Mouse (Mus musculus): ENCODE data around the gene Lrrc47. TPM values are rescaled to one million over a fixed set of nuclear protein-coding genes. Genes with fewer than 3 reads are reported as not detected.

Gene Lrrc47
- 6.5 and 8.3 TPM in 2 replicates for total RNA-seq (2014; rRNA removed)
- 24.0 and 27.2 TPM in 2 replicates for polyA plus RNA-seq (2012; rRNA removed)

DNA sequence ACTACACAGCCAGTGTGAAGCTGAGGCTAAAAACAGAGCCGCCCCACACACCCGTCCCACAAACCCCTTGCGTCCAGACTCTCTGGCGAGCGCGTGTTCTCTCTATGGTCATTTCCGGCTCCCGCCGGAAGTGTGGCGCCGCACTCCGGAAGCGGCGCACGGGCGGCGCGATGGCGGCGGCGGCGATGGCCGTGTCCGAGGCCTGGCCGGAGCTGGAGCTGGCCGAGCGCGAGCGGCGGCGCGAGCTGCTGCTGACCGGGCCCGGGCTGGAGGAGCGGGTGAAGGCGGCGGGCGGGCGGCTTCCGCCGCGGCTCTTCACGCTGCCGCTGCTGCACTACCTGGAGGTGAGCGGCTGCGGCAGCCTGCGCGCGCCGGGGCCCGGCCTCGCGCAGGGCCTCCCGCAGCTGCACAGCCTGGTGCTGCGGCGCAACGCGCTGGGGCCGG lies at the start of gene Lrrc47:
Gene Lrrc47, plus strand, starts transcription at position 86 of the 444 bp plus-strand sequence.
- H3K27ac ChIP-seq (replicated peaks; ENCODE audit: insufficient read depth, low read depth, low read length): peak within 1 kb of the TSS; percentile 3; the same call in 1 of the 2 replicates
- 0 out of 2 replicates have a peak, but pooled peaks cover 3% of the 10 kb centered on the region for H3K36me3 ChIP-seq (ENCODE audit: control insufficient read depth, insufficient read depth, low read length)
- WGBS: under 1% methylated on average over 59 of the region's 59 CpGs
- H3K4me1 ChIP-seq (ENCODE audit: control insufficient read depth, insufficient read depth, low read length): peaks cover 15% of the 10 kb centered on the region
- peak within 1 kb of the TSS; percentile 82 for H3K4me3 ChIP-seq (ENCODE audit: insufficient read depth, low read depth, low read length)
- peaks cover 32% of the 10 kb centered on the region for H3K79me2 ChIP-seq (ENCODE audit: control insufficient read depth, insufficient read depth, low read length)
- H3K9ac ChIP-seq (ENCODE audit: low read depth, low read length): peak within 1 kb of the TSS; percentile 95
- peak; percentile 79 for DNase-seq (ENCODE audit: extremely low read depth, low read depth, low spot score)
- no peaks in the 10 kb centered on the region for H3K27me3 ChIP-seq (ENCODE audit: control insufficient read depth, insufficient read depth, low read length)
- TF ChIP-seq CTCF (IDR thresholded peaks at IDR 0.05; ENCODE audit: low read depth, low read length) (no peak), POLR2A (IDR thresholded peaks at IDR 0.05; ENCODE audit: extremely low read depth, insufficient read depth, low read length) (peak; percentile 41; the same call in 1 of the 2 replicates)

DNA sequence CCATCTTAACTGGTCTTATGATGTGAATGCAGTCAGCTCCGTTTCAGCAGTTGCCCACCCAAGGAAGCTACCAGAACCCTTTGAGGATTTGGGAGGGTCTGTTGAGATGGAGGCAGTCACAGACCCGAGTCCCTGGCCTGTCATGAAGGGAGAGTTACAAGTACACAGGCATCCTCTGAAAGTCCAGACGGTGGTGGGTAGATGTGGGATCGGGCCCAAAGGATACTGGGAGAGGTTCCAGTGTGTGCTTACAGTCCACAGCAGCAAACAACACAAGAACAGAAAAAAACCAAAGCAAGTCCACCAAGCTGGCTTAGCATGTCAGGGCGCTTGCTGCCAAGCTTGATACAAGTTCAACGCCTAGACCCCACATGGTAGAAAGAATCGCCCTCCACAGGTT lies 48.9 kb upstream of the Lrrc47 start:
- H3K27ac ChIP-seq (replicated peaks; ENCODE audit: insufficient read depth, low read depth, low read length): no peak overlapping the region
- DNase-seq (ENCODE audit: extremely low read depth, low read depth, low spot score): no peak
- no peaks in the 10 kb centered on the region for H3K27me3 ChIP-seq (ENCODE audit: control insufficient read depth, insufficient read depth, low read length)
- H3K79me2 ChIP-seq (ENCODE audit: control insufficient read depth, insufficient read depth, low read length): peaks cover 4% of the 10 kb centered on the region; the same call in 1 of the 2 replicates
- H3K9ac ChIP-seq (ENCODE audit: low read depth, low read length): no peak overlapping the region
- no peak for TF ChIP-seq CTCF (IDR thresholded peaks at IDR 0.05; ENCODE audit: low read depth, low read length)
- no peak for TF ChIP-seq POLR2A (IDR thresholded peaks at IDR 0.05; ENCODE audit: extremely low read depth, insufficient read depth, low read length)
- H3K36me3 ChIP-seq (ENCODE audit: control insufficient read depth, insufficient read depth, low read length): peaks cover 8% of the 10 kb centered on the region; the same call in 1 of the 2 replicates
- peaks cover 4% of the 10 kb centered on the region; the same call in 1 of the 2 replicates for H3K4me1 ChIP-seq (ENCODE audit: control insufficient read depth, insufficient read depth, low read length)
- no peak overlapping the region for H3K4me3 ChIP-seq (ENCODE audit: insufficient read depth, low read depth, low read length)
- 80% methylated on average over 7 of the region's 7 CpGs for whole genome bisulfite sequencing

DNA sequence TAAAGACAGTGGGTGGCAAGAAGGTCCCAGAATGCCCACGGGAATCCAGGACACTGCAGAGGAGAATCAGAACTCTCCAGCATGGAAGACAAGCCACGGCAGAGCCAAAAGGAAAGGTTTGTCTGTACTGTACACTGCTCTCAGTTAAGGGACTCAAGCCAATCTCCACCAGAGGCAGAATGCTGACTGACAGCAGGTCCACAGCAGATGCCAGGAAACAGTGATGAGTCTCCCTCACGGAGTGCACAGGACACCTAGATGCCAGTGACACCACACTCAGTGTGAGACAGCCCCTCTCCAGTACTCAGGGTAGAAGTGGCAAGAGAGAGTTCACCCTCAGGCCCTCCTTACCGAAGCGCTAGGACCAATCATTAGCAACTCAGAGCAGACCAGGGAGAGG lies 44.9 kb upstream of the Lrrc47 start:
- peaks cover 11% of the 10 kb centered on the region; the same call in 1 of the 2 replicates for H3K36me3 ChIP-seq (ENCODE audit: control insufficient read depth, insufficient read depth, low read length)
- DNase-seq (ENCODE audit: extremely low read depth, low read depth, low spot score): no peak
- TF ChIP-seq CTCF (IDR thresholded peaks at IDR 0.05; ENCODE audit: low read depth, low read length) (no peak), POLR2A (IDR thresholded peaks at IDR 0.05; ENCODE audit: extremely low read depth, insufficient read depth, low read length) (no peak)
- no peak overlapping the region for H3K4me3 ChIP-seq (ENCODE audit: insufficient read depth, low read depth, low read length)
- H3K27ac ChIP-seq (replicated peaks; ENCODE audit: insufficient read depth, low read depth, low read length): no peak overlapping the region
- H3K79me2 ChIP-seq (ENCODE audit: control insufficient read depth, insufficient read depth, low read length): no peaks in the 10 kb centered on the region
- H3K9ac ChIP-seq (ENCODE audit: low read depth, low read length): no peak overlapping the region
- no peaks in the 10 kb centered on the region for H3K27me3 ChIP-seq (ENCODE audit: control insufficient read depth, insufficient read depth, low read length)
- H3K4me1 ChIP-seq (ENCODE audit: control insufficient read depth, insufficient read depth, low read length): no peaks in the 10 kb centered on the region
- 86% methylated on average over 5 of the region's 5 CpGs for WGBS

DNA sequence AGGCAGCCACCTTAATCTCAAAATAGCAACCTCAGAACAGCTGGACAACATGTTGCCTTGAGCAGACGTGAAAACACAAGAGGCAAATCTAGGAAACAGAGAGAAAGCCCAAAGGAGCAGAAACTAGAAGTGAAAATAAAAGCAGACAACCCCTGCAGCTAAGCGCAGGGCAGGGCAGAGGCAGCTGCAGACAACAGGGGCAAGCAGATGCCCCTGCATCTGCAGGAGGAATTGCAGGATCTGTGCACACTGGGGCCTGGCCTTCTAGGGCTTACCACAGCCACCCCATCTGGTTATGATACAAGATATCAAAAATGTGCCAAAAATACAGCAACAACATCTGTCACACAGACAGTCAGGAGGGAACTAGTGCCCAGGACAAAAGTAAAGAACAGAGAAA lies 44.0 kb upstream of the Lrrc47 start:
- TF ChIP-seq POLR2A (IDR thresholded peaks at IDR 0.05; ENCODE audit: extremely low read depth, insufficient read depth, low read length): no peak
- TF ChIP-seq CTCF (IDR thresholded peaks at IDR 0.05; ENCODE audit: low read depth, low read length): no peak
- H3K4me1 ChIP-seq (ENCODE audit: control insufficient read depth, insufficient read depth, low read length): no peaks in the 10 kb centered on the region
- DNase-seq (ENCODE audit: extremely low read depth, low read depth, low spot score): no peak
- H3K27me3 ChIP-seq (ENCODE audit: control insufficient read depth, insufficient read depth, low read length): no peaks in the 10 kb centered on the region
- no peaks in the 10 kb centered on the region for H3K79me2 ChIP-seq (ENCODE audit: control insufficient read depth, insufficient read depth, low read length)
- no peak overlapping the region for H3K4me3 ChIP-seq (ENCODE audit: insufficient read depth, low read depth, low read length)
- H3K27ac ChIP-seq (replicated peaks; ENCODE audit: insufficient read depth, low read depth, low read length): no peak overlapping the region
- H3K9ac ChIP-seq (ENCODE audit: low read depth, low read length): no peak overlapping the region
- WGBS: 93% methylated on average over 2 of the region's 2 CpGs
- peaks cover 11% of the 10 kb centered on the region; the same call in 1 of the 2 replicates for H3K36me3 ChIP-seq (ENCODE audit: control insufficient read depth, insufficient read depth, low read length)

DNA sequence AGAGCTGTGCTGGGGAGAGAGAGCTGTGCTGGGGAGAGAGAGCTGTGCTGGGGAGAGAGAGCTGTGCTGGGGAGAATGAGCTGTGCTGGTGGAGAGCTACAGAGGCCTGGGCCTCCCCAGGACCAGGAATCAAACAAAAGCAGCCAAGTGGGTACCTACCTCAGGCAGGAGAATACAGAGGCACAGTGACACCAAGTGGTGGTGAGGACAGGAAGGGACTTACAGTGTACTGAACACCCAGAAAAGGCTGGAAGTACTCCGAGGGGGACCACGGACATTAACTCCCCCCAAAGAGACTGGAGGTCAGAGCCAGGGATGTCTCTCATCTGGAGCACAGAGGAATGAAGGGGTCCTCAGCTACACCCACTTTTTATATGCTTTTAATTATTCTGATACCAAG lies 43.5 kb upstream of the Lrrc47 start:
- no peaks in the 10 kb centered on the region for H3K79me2 ChIP-seq (ENCODE audit: control insufficient read depth, insufficient read depth, low read length)
- no peak overlapping the region for H3K9ac ChIP-seq (ENCODE audit: low read depth, low read length)
- H3K4me1 ChIP-seq (ENCODE audit: control insufficient read depth, insufficient read depth, low read length): no peaks in the 10 kb centered on the region
- WGBS: 91% methylated on average over 2 of the region's 2 CpGs
- TF ChIP-seq CTCF (IDR thresholded peaks at IDR 0.05; ENCODE audit: low read depth, low read length) (no peak), POLR2A (IDR thresholded peaks at IDR 0.05; ENCODE audit: extremely low read depth, insufficient read depth, low read length) (no peak)
- H3K27ac ChIP-seq (replicated peaks; ENCODE audit: insufficient read depth, low read depth, low read length): no peak overlapping the region
- no peak overlapping the region for H3K4me3 ChIP-seq (ENCODE audit: insufficient read depth, low read depth, low read length)
- DNase-seq (ENCODE audit: extremely low read depth, low read depth, low spot score): no peak
- H3K36me3 ChIP-seq (ENCODE audit: control insufficient read depth, insufficient read depth, low read length): peaks cover 11% of the 10 kb centered on the region; the same call in 1 of the 2 replicates
- H3K27me3 ChIP-seq (ENCODE audit: control insufficient read depth, insufficient read depth, low read length): no peaks in the 10 kb centered on the region
